Mouse (Mus musculus): ENCODE results near the gene Morc1.

GRCm38 (mm10) chr16:48435454-48435853 lies 4.4 kb downstream of the Morc1 start:
- TF ChIP-seq CTCF (IDR thresholded peaks at IDR 0.05; ENCODE audit: low read depth) (no peak), EP300 (IDR thresholded peaks at IDR 0.05; ENCODE audit: low read depth) (no peak)
